Mouse (Mus musculus) liver, adult 2 months (tissue): ENCODE data around the gene Kcnd2.

Experiments
- CTCF ChIP-seq: fragments of 200-500 bp; IDR thresholded peaks from 2 replicates; pipeline ENCODE4 v1.5.1; 2011; ENCODE audit warnings: low read depth, low read length, control low read depth
- POLR2A ChIP-seq: fragments of 200-500 bp; IDR thresholded peaks from 2 replicates; pipeline ENCODE4 v1.6.1; 2011; ENCODE audit warnings: low read length, control low read depth; ENCODE audit not compliant: insufficient read depth; ENCODE audit errors: extremely low read depth

- TF ChIP-seq CTCF, result no peak
- TF ChIP-seq POLR2A, result no peak
Observed at GRCm38 (mm10) chr6:21768745-21769446, 553.6 kb downstream of the Kcnd2 start.
